Mouse (Mus musculus) ovary, postnatal 14 days (tissue): ENCODE data around the gene Cdk12.

Source experiments
- DNase-seq: peaks from one replicate; pipeline ENCODE4 v3.0.0; 2022; ENCODE audit warnings: low spot score

Gene Cdk12

DNA sequence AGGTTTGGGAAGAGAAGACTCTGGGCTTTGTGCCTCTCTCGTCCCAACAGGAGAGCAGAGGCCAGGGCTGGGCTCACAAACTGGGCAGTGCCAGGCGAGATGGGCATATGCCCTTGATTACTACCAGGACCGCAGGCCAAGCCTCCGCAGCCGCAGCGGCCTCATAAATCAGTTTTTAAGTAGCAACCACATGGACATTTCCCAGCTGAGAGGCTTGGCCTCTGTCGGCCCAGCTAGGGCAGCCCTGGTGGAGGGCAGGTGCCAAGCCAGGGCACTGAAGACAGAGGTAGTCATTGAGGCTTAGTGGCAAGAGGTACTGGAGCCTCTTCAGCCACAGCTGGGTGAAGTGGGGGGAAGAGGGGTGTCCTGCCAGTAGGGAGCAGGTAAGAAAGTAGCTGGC is 114.6 kb downstream of the Cdk12 start:
- no peak for DNase-seq

- no peak for DNase-seq
Observed at GRCm38 (mm10) chr11:98318421-98319116, 115.7 kb downstream of the Cdk12 start.

- no peak for DNase-seq
Observed at GRCm38 (mm10) chr11:98319120-98319519, 116.3 kb downstream of the Cdk12 start.

DNA sequence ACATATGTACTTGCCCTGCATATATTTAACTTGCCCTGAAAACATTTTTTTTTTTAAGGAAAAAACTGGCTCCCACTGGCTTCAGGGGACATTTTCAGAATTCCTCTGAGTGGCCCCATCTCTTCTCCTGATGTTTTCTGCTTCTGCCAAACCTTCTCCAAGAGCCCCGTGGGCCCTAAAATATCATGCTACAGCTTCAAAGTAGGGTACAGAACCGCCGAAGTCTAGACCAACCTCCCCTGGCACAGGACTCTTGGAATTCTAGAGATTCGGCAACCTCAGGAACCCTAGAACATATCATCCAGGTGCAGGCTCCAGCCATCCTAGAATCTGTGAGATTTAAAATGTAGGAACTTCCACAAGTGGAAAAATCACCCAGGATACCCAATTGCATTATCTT is 116.7 kb downstream of the Cdk12 start:
- DNase-seq: no peak

GRCm38 (mm10) chr11:98319944-98320343 is 117.1 kb downstream of the Cdk12 start:
- no peak for DNase-seq

- DNase-seq: no peak
Observed at GRCm38 (mm10) chr11:98320381-98320780, 117.5 kb downstream of the Cdk12 start.

DNA sequence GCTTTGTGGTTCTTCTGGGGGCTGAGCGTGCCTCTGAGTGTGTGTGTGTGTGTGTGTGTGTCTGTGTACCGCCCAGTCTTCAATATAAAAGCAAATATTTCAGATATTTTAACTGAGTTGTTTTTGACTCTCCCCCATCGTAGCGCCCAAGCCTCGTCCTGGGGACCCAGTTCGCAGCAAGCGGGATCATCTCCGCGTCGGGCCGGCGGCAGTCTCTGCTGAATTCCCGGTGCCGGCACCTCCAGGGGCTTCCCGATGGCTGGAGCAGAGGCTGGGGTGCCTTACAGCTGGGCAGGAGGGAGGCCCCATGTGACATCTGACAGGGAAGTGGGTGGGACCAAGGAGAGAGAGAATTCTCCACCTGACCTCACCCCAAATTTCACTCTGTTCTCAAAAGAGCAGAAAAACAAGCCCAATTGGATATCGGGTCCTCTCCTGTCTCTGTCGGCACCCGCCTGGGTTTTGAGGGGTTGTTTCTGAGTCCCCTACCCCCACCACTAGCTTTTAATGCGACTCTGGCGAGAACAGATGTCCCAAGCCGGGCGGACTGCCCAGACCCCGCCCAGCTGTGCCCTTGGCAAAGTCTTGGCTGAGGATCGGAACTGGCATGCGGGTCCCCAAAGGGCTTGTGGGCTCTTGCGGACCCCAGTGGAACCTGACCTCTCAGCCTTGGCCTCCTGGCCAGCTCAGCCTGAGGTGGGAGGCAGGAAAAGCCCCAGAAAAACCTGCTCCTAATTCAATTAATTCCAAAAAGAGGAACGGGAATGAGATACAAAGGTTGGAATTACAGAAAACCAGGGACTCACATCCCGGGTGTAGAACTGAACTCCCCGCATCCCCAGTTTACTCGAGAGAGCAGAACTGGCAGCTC is 118.2 kb downstream of the Cdk12 start:
- DNase-seq: no peak

- no peak for DNase-seq
Observed at GRCm38 (mm10) chr11:98321677-98322003, 118.8 kb downstream of the Cdk12 start.

GRCm38 (mm10) chr11:98322159-98322558 is 119.3 kb downstream of the Cdk12 start:
- DNase-seq: no peak

GRCm38 (mm10) chr11:98323136-98323866 is 120.4 kb downstream of the Cdk12 start:
- no peak for DNase-seq

DNA sequence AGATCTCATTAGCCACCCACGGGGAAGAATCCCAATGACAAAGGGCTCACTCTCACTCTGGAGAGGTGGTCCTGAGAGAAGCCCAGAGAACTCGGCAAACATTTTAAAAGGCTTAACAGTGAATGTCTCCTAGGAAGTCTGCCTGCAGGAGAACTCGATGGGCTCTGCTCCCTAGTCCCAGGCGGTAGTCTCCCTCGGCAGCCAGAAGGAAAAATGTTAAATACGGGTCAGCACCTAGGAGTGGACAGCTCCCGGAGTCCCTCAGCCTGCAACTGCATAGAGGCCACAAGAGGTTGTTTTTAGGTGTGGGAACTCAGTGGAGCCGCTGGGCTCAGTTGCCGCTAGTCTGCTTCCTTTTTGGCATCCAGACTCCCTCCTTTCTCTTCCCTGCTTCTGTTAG is 121.1 kb downstream of the Cdk12 start:
- peak; percentile 41 for DNase-seq

- no peak for DNase-seq
Observed at GRCm38 (mm10) chr11:98325191-98325820, 122.4 kb downstream of the Cdk12 start.

GRCm38 (mm10) chr11:98325821-98326218 is 123.0 kb downstream of the Cdk12 start:
- DNase-seq: no peak

GRCm38 (mm10) chr11:98326741-98327135 is 123.9 kb downstream of the Cdk12 start:
- DNase-seq: no peak

DNA sequence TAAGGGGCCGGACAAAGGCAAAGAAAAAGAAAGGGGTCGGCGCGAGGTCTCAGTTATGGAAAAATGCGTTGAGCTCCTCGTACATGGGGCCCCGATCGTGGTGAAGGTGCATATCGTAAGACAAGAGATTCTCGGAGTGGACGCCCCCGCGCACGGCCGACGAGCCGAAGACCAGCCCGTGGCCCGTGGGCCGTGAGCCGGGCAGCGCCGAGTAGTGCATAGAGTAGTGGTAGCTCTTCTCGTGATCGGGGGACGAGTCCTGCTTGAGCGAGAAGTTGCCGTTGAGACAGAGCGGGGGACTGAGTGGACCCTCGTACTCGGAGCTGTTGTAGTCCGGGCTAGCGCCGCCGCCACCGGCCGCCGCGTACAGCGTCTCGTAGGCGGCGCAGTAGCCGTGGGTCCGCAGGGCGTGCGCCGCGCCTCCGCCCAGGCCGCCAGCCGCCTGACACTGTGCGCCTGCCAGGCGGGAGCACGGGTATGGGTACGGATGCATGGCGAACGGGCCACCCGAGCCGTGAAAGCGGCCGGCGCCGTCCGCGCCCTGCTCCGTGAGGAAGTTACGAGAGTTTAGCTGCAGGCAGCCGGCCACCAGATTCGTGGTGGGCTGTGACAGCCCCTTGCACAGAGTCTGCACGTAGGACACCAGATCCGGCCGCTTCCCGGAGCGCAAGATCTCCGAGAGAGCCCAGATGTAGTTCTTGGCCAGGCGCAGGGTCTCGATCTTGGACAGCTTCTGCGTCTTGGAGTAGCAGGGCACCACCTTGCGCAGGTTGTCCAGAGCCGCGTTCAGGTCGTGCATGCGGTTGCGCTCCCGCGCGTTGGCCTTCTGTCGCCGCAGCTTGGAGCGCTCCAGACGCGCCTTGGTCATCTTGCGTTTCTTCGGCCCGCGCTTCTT is 124.5 kb downstream of the Cdk12 start:
- no peak for DNase-seq

DNA sequence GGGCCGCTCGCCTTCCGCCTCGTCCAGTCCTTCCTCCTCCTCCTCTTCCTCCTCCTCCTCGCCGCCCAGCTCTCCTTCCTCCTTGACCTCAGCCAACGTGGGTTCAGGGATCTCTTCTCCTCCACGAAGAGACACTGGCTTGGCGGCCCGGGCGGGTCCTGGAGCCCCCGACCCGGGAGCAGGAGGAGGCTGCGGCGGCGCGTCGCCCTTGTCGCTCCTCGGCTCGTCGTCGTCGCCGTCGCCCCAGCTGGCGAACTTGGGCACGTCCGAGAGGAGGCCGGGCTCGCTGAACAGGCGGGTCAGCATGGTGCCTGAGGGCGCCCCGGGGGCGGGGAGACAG is 125.1 kb downstream of the Cdk12 start:
- no peak for DNase-seq
